Mouse (Mus musculus) CD8-positive naive resting alpha-beta T cell, adult 2 months (primary cell): ENCODE results near the gene Pirt.

ENCODE experiments used
- DNase-seq, 2 experiments: peaks; one replicate each; pipeline ENCODE4 v3.0.0; 2022; ENCODE audit warnings: low read depth in 2 of 2, low spot score in 2 of 2

Gene Pirt

DNA sequence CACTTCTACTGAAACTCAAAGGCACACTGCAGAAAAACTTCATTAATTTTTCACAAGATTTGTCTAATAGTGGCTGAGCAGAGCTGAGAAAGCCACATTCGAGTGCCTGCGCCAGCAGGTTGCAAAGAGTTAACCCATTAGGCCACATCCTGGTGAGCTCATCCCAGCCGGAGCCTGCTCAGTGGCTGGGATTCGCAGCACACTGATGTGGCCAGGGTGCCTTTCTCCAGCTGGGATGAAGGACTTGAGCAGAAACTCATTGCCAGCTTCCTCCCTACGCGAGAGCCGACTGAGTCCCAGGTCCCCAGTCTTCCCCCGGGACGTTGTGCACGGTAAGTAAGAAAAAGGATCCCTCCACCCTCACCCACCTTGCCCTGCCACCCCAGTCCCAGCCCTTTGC, at the start of gene Pirt:
TSS of gene Pirt (plus strand) at position 171 of the 400 bp plus-strand sequence.
- no peak for DNase-seq

DNA sequence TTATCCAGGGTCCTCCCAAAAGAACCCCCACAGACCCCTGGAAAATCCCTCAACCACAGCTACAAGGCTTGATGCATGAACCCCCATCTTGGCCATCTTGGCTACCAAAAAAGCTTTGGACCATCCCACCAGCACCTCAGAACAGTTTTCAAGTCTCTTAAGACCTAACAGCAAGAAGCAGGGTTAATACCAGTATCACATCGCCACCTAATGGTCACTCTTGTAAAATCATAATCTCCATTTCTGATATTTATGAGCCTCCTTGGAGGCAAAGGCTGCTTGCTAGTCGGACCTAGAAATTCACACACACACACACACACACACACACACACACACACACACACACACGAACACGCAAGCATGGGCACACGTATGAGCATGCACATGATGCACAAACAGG, 40.1 kb upstream of the Pirt start:
- no peak for DNase-seq

GRCm38 (mm10) chr11:66872773-66873470, 38.9 kb upstream of the Pirt start:
- no peak for DNase-seq

- no peak for DNase-seq
Observed at GRCm38 (mm10) chr11:66881291-66881690, 30.5 kb upstream of the Pirt start.

- DNase-seq, result no peak
Observed at GRCm38 (mm10) chr11:66882224-66883040, 29.3 kb upstream of the Pirt start.

DNA sequence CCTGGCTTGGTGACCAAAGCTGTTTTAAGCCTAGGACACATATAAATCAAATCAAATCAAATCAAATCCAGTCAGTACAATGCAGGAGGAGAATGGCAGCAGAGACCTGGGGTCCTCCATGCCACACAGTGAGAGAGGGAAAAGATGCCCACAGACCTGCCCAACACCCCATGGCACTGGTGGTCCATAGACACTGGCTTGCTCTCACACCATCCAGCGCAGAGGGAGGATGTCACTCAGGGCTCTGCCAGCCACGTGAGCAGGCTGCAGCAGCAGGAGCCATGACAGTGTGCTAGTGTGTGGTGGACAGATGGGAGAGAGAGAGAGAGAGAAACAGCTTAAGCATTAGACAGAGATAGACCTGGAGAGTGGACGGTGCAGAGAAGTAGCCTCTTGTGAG, 19.2 kb upstream of the Pirt start:
- no peak for DNase-seq

DNA sequence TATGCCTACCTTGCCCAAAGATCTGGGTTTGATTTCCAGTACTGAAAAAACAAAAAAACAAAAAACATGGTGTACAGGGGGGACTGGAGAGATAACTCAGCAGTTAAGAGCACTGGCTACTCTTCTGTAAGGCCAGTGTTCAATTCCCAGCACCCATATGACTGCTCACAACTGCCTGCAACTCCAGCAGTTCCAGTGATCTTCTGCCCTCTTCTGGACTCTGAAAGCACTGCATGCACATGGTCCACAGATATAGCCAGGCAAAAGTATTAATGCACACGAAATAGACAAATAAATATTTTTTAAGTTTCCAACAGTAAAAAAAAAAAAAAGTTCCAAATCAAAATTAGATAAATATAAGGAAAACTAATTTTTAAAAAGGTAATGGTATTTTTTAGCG, 13.0 kb upstream of the Pirt start:
- DNase-seq, result no peak

GRCm38 (mm10) chr11:66899426-66899825, 12.4 kb upstream of the Pirt start:
- DNase-seq, result peak; percentile 3

- no peak for DNase-seq
Observed at GRCm38 (mm10) chr11:66902801-66903200, 9.0 kb upstream of the Pirt start.

- peak; percentile 6 to 11 for DNase-seq
Observed at GRCm38 (mm10) chr11:66905617-66906384, 6.0 kb upstream of the Pirt start.

DNA sequence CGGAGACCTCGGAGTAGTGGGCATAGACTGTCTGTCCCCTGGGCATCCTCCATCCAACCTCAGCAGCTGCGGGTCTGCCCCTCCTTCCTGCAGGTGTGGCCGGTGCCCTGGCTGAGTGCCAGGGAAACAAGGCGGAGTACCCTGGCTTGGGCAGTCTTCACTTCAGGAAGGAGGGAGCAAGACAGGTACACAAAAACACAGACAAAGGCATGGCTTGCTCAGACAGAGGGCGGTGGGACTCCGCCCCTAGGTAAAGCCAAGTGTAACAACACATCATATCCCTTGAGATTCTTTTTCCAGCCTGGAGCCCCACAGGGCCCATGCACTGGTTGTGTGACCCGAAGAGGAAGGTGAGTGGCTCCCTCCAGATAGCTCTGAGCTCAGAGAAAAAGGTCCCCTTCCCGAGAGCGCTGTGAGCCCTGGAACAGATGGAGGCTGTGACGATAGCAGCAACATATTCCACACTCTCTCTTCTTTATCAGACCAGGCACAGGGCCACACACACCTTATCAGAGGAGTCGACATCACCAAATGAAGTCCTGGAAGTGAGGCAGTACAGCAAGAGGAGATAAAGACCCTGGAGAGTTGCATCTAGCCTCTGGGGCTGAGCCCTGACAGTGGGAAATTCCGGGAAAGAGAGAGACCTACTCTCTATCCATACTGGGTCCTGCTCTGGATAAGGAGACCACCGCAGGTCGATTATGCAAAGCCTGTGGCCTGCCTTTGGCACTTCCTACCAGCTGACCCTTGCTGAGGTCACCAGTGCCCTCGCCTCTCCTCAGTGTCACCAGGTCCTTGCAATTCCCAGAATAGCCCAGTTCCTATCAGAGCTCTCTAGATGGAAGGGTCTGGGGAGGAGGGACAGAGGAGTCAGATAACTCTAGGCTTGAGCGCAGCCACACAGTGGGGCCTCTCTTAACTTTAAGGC, 1.0 kb downstream of the Pirt start:
- no peak for DNase-seq

GRCm38 (mm10) chr11:66914249-66914648, 2.5 kb downstream of the Pirt start:
- no peak for DNase-seq

GRCm38 (mm10) chr11:66920012-66920411, 8.2 kb downstream of the Pirt start:
- no peak for DNase-seq

- no peak for DNase-seq
Observed at GRCm38 (mm10) chr11:66924095-66924823, 12.5 kb downstream of the Pirt start.

GRCm38 (mm10) chr11:66928311-66928710, 16.5 kb downstream of the Pirt start:
- DNase-seq, result no peak

DNA sequence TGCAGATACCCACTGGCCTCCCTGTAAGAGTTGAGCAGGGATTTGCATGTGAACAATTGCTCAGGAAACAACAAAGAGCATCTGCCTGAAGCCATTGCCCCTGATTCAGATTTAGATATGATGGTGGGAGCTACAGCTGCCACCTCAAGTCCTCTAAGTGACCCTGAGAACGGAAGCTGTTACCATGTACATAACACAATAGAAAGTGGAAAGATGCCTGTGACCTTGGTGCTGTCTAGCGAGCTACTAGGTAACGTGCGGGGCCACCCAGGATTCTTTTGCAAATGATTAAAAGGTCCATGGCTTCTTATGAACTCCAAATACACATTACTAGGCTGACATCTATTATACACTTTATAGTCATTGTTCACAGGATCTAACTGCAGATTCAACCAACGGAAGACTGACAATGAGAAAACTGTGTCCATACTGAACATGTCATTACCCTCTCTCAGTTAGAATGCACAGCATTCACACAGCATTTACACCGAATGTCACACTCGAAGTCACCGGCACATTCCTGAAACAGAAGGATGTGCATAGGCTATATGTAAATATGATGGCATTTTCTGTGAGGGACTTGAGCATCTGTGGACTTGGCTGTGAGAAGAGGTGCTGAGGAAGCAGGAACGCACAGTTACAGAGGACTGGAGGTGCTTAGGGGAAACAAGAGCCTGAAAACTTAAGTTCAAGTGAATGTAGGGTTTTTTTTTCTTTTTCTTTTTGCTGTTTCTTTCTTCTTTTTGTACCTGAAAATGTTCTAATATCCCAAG, 21.2 kb downstream of the Pirt start:
- no peak for DNase-seq

- DNase-seq, result no peak
Observed at GRCm38 (mm10) chr11:66934428-66935173, 22.8 kb downstream of the Pirt start.

- no peak for DNase-seq
Observed at GRCm38 (mm10) chr11:66942011-66942410, 30.2 kb downstream of the Pirt start.
